Mouse (Mus musculus): Measurements from ENCODE around the gene Emc7. TPM values are rescaled to one million over a fixed set of nuclear protein-coding genes. Genes with fewer than 3 reads are reported as not detected.

Gene Emc7
- polyA plus RNA-seq, 1 experiment from 2014 or later, result 17.5 TPM

GRCm38 (mm10) chr2:112460557-112460956, 5.8 kb downstream of the Emc7 start:
- 91% methylated on average over 3 of the region's 3 CpGs for WGBS
- Histone ChIP-seq H3K4me2 (replicated peaks; ENCODE audit: low read depth, low read length) (no peak overlapping the region), H3K27ac (ENCODE audit: low read length) (no peak overlapping the region), H3K9ac (replicated peaks; ENCODE audit: low read depth, low read length) (no peak overlapping the region), H3K27me3 (ENCODE audit: control insufficient read depth, insufficient read depth, low read length) (no peaks in the 10 kb centered on the region), H3K4me1 (ENCODE audit: control insufficient read depth, insufficient read depth, low read length) (0 out of 2 replicates have a peak, but pooled peaks cover 2% of the 10 kb centered on the region), H3K9me3 (ENCODE audit: control insufficient read depth, low read depth, low read length) (no peaks in the 10 kb centered on the region), H3K4me3 (ENCODE audit: low read depth, low read length) (no peak overlapping the region), H3K36me3 (ENCODE audit: control insufficient read depth, insufficient read depth, low read length) (peaks cover 19% of the 10 kb centered on the region)
- ATAC-seq (ENCODE audit: insufficient number of reproducible peaks, insufficient read depth, low FRiP score, low read depth), result no peak

GRCm38 (mm10) chr2:112469542-112469941, 14.7 kb downstream of the Emc7 start:
- Histone ChIP-seq H3K4me1 (ENCODE audit: control insufficient read depth, insufficient read depth, low read length) (no peaks in the 10 kb centered on the region), H3K27me3 (ENCODE audit: control insufficient read depth, insufficient read depth, low read length) (no peaks in the 10 kb centered on the region), H3K36me3 (ENCODE audit: control insufficient read depth, insufficient read depth, low read length) (peaks cover 25% of the 10 kb centered on the region), H3K4me3 (ENCODE audit: low read depth, low read length) (no peak overlapping the region), H3K27ac (ENCODE audit: low read length) (no peak overlapping the region), H3K9ac (replicated peaks; ENCODE audit: low read depth, low read length) (no peak overlapping the region), H3K9me3 (ENCODE audit: control insufficient read depth, low read depth, low read length) (no peaks in the 10 kb centered on the region), H3K4me2 (replicated peaks; ENCODE audit: low read depth, low read length) (no peak overlapping the region)
- no peak for ATAC-seq (ENCODE audit: insufficient number of reproducible peaks, insufficient read depth, low FRiP score, low read depth)

GRCm38 (mm10) chr2:112470961-112471381, 16.2 kb downstream of the Emc7 start:
- 75% methylated on average over 5 of the region's 5 CpGs for WGBS
- H3K9me3 ChIP-seq (ENCODE audit: control insufficient read depth, low read depth, low read length), result no peaks in the 10 kb centered on the region
- no peak overlapping the region for H3K4me3 ChIP-seq (ENCODE audit: low read depth, low read length)
- H3K4me2 ChIP-seq (replicated peaks; ENCODE audit: low read depth, low read length), result no peak overlapping the region
- no peak for ATAC-seq (ENCODE audit: insufficient number of reproducible peaks, insufficient read depth, low FRiP score, low read depth)
- H3K9ac ChIP-seq (replicated peaks; ENCODE audit: low read depth, low read length), result no peak overlapping the region
- H3K27me3 ChIP-seq (ENCODE audit: control insufficient read depth, insufficient read depth, low read length), result no peaks in the 10 kb centered on the region
- H3K4me1 ChIP-seq (ENCODE audit: control insufficient read depth, insufficient read depth, low read length), result no peaks in the 10 kb centered on the region
- H3K36me3 ChIP-seq (ENCODE audit: control insufficient read depth, insufficient read depth, low read length), result peaks cover 20% of the 10 kb centered on the region
- H3K27ac ChIP-seq (ENCODE audit: low read length), result no peak overlapping the region

- peaks cover 12% of the 10 kb centered on the region for H3K36me3 ChIP-seq (ENCODE audit: control insufficient read depth, insufficient read depth, low read length)
- 90% methylated on average over 2 of the region's 2 CpGs for WGBS
Measured at GRCm38 (mm10) chr2:112472076-112472475, 17.3 kb downstream of the Emc7 start.

GRCm38 (mm10) chr2:112474997-112475724, 20.4 kb downstream of the Emc7 start:
- Histone ChIP-seq H3K9me3 (ENCODE audit: control insufficient read depth, low read depth, low read length) (no peaks in the 10 kb centered on the region), H3K4me1 (ENCODE audit: control insufficient read depth, insufficient read depth, low read length) (no peaks in the 10 kb centered on the region), H3K27ac (ENCODE audit: low read length) (no peak overlapping the region; the same call in 1 of the 2 replicates), H3K4me3 (ENCODE audit: low read depth, low read length) (no peak overlapping the region), H3K36me3 (ENCODE audit: control insufficient read depth, insufficient read depth, low read length) (no peaks in the 10 kb centered on the region), H3K9ac (replicated peaks; ENCODE audit: low read depth, low read length) (no peak overlapping the region), H3K4me2 (replicated peaks; ENCODE audit: low read depth, low read length) (no peak overlapping the region), H3K27me3 (ENCODE audit: control insufficient read depth, insufficient read depth, low read length) (no peaks in the 10 kb centered on the region)
- 70% methylated on average over 5 of the region's 5 CpGs for WGBS
- ATAC-seq (ENCODE audit: insufficient number of reproducible peaks, insufficient read depth, low FRiP score, low read depth), result no peak

More at GRCm38 (mm10) chr2:112472076-112472475, 17.3 kb downstream of the Emc7 start:
- H3K9me3 ChIP-seq (ENCODE audit: control insufficient read depth, low read depth, low read length), result no peaks in the 10 kb centered on the region
- H3K4me3 ChIP-seq (ENCODE audit: low read depth, low read length), result no peak overlapping the region
- H3K9ac ChIP-seq (replicated peaks; ENCODE audit: low read depth, low read length), result no peak overlapping the region
- no peaks in the 10 kb centered on the region for H3K4me1 ChIP-seq (ENCODE audit: control insufficient read depth, insufficient read depth, low read length)
- H3K27ac ChIP-seq (ENCODE audit: low read length), result no peak overlapping the region
- ATAC-seq (ENCODE audit: insufficient number of reproducible peaks, insufficient read depth, low FRiP score, low read depth), result no peak
- no peak overlapping the region for H3K4me2 ChIP-seq (replicated peaks; ENCODE audit: low read depth, low read length)
- no peaks in the 10 kb centered on the region for H3K27me3 ChIP-seq (ENCODE audit: control insufficient read depth, insufficient read depth, low read length)

- Histone ChIP-seq H3K27ac (ENCODE audit: low read length) (peak overlapping the region; percentile 36; the same call in 1 of the 2 replicates), H3K4me2 (replicated peaks; ENCODE audit: low read depth, low read length) (no peak overlapping the region), H3K9me3 (ENCODE audit: control insufficient read depth, low read depth, low read length) (no peaks in the 10 kb centered on the region), H3K4me1 (ENCODE audit: control insufficient read depth, insufficient read depth, low read length) (no peaks in the 10 kb centered on the region), H3K4me3 (ENCODE audit: low read depth, low read length) (no peak overlapping the region), H3K36me3 (ENCODE audit: control insufficient read depth, insufficient read depth, low read length) (no peaks in the 10 kb centered on the region), H3K27me3 (ENCODE audit: control insufficient read depth, insufficient read depth, low read length) (no peaks in the 10 kb centered on the region), H3K9ac (replicated peaks; ENCODE audit: low read depth, low read length) (no peak overlapping the region)
- 63% methylated on average over 6 of the region's 6 CpGs for WGBS
- peak; percentile 75; the same call in 1 of the 2 replicates for ATAC-seq (ENCODE audit: insufficient number of reproducible peaks, insufficient read depth, low FRiP score, low read depth)
Measured at GRCm38 (mm10) chr2:112476554-112476953, 21.8 kb downstream of the Emc7 start.

GRCm38 (mm10) chr2:112480669-112481068, 25.9 kb downstream of the Emc7 start, which contains the start of gene Chrm5:
Gene Chrm5 (minus strand): TSS chr2:112480769.
- Histone ChIP-seq H3K4me3 (ENCODE audit: low read depth, low read length) (no peak within 1 kb of the TSS), H3K4me1 (ENCODE audit: control insufficient read depth, insufficient read depth, low read length) (no peaks in the 10 kb centered on the region), H3K27me3 (ENCODE audit: control insufficient read depth, insufficient read depth, low read length) (no peaks in the 10 kb centered on the region), H3K27ac (ENCODE audit: low read length) (no peak within 1 kb of the TSS), H3K36me3 (ENCODE audit: control insufficient read depth, insufficient read depth, low read length) (no peaks in the 10 kb centered on the region), H3K4me2 (replicated peaks; ENCODE audit: low read depth, low read length) (no peak within 1 kb of the TSS), H3K9me3 (ENCODE audit: control insufficient read depth, low read depth, low read length) (no peaks in the 10 kb centered on the region), H3K9ac (replicated peaks; ENCODE audit: low read depth, low read length) (no peak within 1 kb of the TSS)
- WGBS, result 92% methylated on average over 5 of the region's 5 CpGs
- ATAC-seq (ENCODE audit: insufficient number of reproducible peaks, insufficient read depth, low FRiP score, low read depth), result no peak

GRCm38 (mm10) chr2:112481564-112481963, 26.8 kb downstream of the Emc7 start:
- no peak overlapping the region for H3K4me3 ChIP-seq (ENCODE audit: low read depth, low read length)
- H3K9me3 ChIP-seq (ENCODE audit: control insufficient read depth, low read depth, low read length), result no peaks in the 10 kb centered on the region
- WGBS, result 0% methylated on average over 2 of the region's 2 CpGs
- no peaks in the 10 kb centered on the region for H3K27me3 ChIP-seq (ENCODE audit: control insufficient read depth, insufficient read depth, low read length)
- no peak overlapping the region for H3K9ac ChIP-seq (replicated peaks; ENCODE audit: low read depth, low read length)
- no peaks in the 10 kb centered on the region for H3K4me1 ChIP-seq (ENCODE audit: control insufficient read depth, insufficient read depth, low read length)
- H3K4me2 ChIP-seq (replicated peaks; ENCODE audit: low read depth, low read length), result no peak overlapping the region
- no peak overlapping the region for H3K27ac ChIP-seq (ENCODE audit: low read length)
- no peaks in the 10 kb centered on the region for H3K36me3 ChIP-seq (ENCODE audit: control insufficient read depth, insufficient read depth, low read length)
- ATAC-seq (ENCODE audit: insufficient number of reproducible peaks, insufficient read depth, low FRiP score, low read depth), result no peak
